Mouse (Mus musculus) heart, postnatal 4 days (tissue): ENCODE measurements around the gene Rnf26. TPM values are rescaled to one million over a fixed set of nuclear protein-coding genes. Genes with fewer than 3 reads are reported as not detected.
"Not testable (repeated sequence)": the region's sequence is repeated elsewhere in the genome, so short reads cannot be mapped to it uniquely, and the experiment has no call there.

Source experiments
- DNase-seq: peaks from one replicate; pipeline ENCODE4 v3.0.0; 2021
- total RNA-seq, 2 experiments: library from RNA; stranded (reverse); gene quantifications; 2 replicates each; pipeline ENCODE4 v1.2.3; 2021

The Rnf26 gene
- total RNA-seq, 2 experiments from 2014 or later: 22.3 to 24.7 TPM

GRCm38 (mm10) chr9:44125026-44125425 is 11.7 kb upstream of the Rnf26 start:
- DNase-seq: no peak

GRCm38 (mm10) chr9:44124317-44124716 is 11.0 kb upstream of the Rnf26 start:
- no peak for DNase-seq

- no peak for DNase-seq
Observed at GRCm38 (mm10) chr9:44119948-44120465, 6.7 kb upstream of the Rnf26 start.

- no peak for DNase-seq
Observed at GRCm38 (mm10) chr9:44119011-44119410, 5.7 kb upstream of the Rnf26 start.

- no peak for DNase-seq
Observed at GRCm38 (mm10) chr9:44116182-44116581, 2.9 kb upstream of the Rnf26 start.

GRCm38 (mm10) chr9:44115599-44115998 is 2.3 kb upstream of the Rnf26 start:
- DNase-seq: no peak

- no peak for DNase-seq
Observed at GRCm38 (mm10) chr9:44114453-44114852, 1.1 kb upstream of the Rnf26 start.

- DNase-seq: not testable (repeated sequence)
Observed at GRCm38 (mm10) chr9:44111909-44112308, 1.4 kb downstream of the Rnf26 start.

- peak; percentile 86 for DNase-seq
Observed at GRCm38 (mm10) chr9:44109360-44110095, 3.8 kb downstream of the Rnf26 start.

- DNase-seq: no peak
Observed at GRCm38 (mm10) chr9:44108269-44109055, 4.9 kb downstream of the Rnf26 start.

- DNase-seq: peak; percentile 75
Observed at GRCm38 (mm10) chr9:44107557-44108179, 5.6 kb downstream of the Rnf26 start.

GRCm38 (mm10) chr9:44107110-44107509 is 6.2 kb downstream of the Rnf26 start, which contains the start of gene C1qtnf5:
TSS of gene C1qtnf5 (plus strand) at chr9:44107245.
- DNase-seq: peak; percentile 94

GRCm38 (mm10) chr9:44106596-44106995 is 6.7 kb downstream of the Rnf26 start:
- no peak for DNase-seq

GRCm38 (mm10) chr9:44106182-44106581 is 7.1 kb downstream of the Rnf26 start:
- DNase-seq: no peak

GRCm38 (mm10) chr9:44105781-44106180 is 7.5 kb downstream of the Rnf26 start:
- DNase-seq: no peak

GRCm38 (mm10) chr9:44104881-44105280 is 8.4 kb downstream of the Rnf26 start:
- DNase-seq: no peak

GRCm38 (mm10) chr9:44101490-44101889 is 11.8 kb downstream of the Rnf26 start, which contains the start of gene Mfrp:
TSS of gene Mfrp (plus strand) at chr9:44101729.
- no peak for DNase-seq

- DNase-seq: peak; percentile 57
Observed at GRCm38 (mm10) chr9:44096536-44096935, 16.8 kb downstream of the Rnf26 start.

GRCm38 (mm10) chr9:44095781-44096180 is 17.5 kb downstream of the Rnf26 start:
- DNase-seq: no peak

- DNase-seq: no peak
Observed at GRCm38 (mm10) chr9:44094737-44095136, 18.6 kb downstream of the Rnf26 start.

GRCm38 (mm10) chr9:44093612-44094503 is 19.5 kb downstream of the Rnf26 start:
- peak; percentile 93 for DNase-seq
